Mouse (Mus musculus) frontal cortex, postnatal 14 days (tissue): ENCODE measurements around the gene Lclat1.

Experiments used
- DNase-seq, 2 experiments: peaks; one replicate each; pipeline ENCODE4 v3.0.0; 2022; ENCODE audit warnings: low spot score in 2 of 2

The Lclat1 gene

GRCm38 (mm10) chr17:73200380-73200779 is 92.6 kb downstream of the Lclat1 start:
- no peak for DNase-seq

DNA sequence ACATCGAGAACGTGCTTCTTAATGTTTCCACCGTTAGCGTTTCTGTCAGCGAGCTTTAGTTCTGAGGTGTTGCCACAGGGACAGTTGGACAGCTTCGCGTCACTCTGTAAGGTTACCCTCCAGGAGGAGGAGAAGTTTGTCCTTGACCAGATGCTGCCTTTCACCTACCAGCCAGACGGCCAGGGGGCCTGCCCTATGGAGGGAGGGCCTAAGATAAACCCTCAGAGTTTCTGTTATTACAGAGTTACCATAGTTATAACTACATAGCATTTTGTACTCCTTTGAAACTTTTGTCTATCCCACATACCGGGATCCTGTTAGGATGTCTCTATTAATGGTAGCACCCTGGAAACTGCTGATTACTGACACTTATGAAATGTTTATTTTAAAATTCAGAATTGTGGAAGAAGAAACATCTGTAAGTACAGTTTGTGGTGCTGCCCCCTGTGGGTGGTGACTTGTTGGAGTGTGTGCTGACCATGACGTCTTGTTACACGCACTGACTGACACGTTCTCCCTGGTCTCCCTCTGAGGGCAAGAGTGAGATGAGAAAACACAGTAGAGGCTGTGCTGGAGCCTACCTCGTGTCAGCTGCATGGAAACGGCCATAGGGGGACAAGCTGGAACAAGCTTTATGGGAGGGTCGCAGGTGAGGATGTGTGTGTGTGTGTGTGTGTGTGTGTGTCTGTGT is 96.0 kb downstream of the Lclat1 start:
- DNase-seq = no peak

GRCm38 (mm10) chr17:73210960-73211531 is 103.3 kb downstream of the Lclat1 start:
- DNase-seq = no peak

- DNase-seq = no peak
These were observed 105.0 kb downstream of the Lclat1 start for GRCm38 (mm10) chr17:73212754-73213153.

DNA sequence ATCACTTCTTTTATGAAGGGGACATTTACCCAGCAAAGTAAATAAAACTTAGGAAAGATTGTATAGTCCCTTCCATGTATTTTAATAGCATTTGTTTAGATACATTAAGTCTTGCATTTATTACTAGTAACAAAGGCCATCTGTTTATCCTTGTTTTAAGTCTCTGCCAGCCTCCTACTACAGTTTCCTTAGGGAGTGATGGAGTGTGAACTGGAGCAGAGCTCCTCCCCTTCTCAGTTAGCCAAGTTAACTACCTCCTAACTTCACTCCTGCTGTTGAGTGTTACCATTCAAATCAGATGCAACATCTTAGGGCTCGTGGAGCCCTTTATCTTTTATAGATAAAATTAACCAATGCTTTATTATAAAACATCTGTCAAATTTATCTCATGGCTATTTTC is 105.4 kb downstream of the Lclat1 start:
- no peak for DNase-seq

GRCm38 (mm10) chr17:73213677-73214076 is 105.9 kb downstream of the Lclat1 start:
- no peak for DNase-seq

- no peak for DNase-seq
These were observed 109.5 kb downstream of the Lclat1 start for GRCm38 (mm10) chr17:73217274-73217673.

GRCm38 (mm10) chr17:73220746-73221145 is 113.0 kb downstream of the Lclat1 start:
- DNase-seq = no peak

DNA sequence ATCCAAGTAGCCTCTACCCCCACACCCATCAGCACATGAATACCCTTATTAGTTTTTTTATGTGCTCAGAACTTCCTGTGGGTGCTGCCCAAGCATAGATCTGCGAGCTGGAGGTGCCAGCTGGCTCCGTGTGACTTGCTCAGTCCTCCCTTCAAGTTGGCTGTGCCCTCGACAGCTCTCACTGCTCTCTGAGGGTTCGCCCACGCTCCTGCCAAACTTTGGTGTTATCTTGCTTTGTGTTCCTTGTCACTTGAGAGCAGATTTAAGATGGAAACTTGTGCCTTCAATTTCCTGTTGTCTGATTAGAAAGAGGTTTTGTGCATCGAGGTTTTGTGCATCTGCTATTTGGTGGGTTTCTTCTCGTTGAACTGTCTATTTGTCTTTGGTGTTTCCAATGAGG is 114.3 kb downstream of the Lclat1 start:
- no peak for DNase-seq

DNA sequence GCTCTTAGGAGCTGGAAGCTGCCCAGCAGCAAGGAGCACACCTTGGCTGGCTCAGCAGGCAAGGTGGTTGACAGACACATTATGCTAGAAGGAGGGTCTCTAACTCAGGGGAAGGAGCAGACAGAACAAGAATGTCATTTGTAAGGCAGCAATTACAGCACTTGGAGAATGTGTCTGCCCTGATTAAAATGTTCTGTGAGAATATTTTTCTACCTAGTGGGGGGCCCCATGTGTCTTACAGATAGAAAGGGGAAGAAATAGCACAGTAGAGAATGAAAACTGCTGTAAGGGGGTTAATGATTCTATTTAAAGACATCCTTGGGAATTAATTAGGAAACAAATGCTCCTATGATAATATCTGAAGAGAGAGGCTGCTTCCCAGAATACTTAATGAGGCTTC is 117.7 kb downstream of the Lclat1 start:
- DNase-seq = no peak

DNA sequence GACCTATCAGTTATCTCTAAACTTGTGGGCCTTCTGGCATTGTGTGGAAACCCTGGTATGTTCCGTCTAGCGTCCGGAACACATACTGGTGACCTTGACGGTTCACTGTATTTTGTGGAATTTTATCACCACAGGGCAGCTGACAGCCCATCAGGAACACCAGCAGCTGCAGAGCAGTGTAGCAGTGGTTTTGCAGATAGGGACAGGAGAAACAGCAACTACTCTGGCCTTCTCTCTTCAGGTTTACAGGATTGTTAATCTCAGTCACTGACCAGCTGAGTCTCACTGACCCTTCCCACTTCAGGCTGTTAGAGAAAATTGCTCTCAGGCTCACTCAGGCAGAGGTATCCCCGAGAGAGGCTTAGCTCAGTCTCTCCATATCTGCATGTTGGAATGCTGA is 118.2 kb downstream of the Lclat1 start:
- no peak for DNase-seq

DNA sequence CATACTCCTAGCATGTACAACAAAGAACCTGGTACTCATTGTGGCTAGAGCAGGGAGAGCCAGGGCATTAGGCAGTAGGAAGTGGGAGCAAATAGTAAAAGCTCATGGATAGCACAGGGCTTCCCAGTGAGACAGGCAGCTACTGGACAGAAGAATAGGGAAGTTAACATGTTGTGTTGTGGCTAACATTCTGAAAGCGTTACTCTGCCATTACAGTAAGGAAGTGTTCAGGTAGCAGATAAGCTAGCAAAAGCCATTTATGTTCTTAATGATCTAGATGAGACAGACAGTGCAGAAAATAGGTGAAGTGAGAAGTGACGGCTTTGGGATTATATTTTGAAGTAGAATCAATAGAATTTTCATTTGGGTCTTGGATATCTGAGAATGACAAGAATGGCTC is 118.8 kb downstream of the Lclat1 start:
- DNase-seq = no peak

GRCm38 (mm10) chr17:73227361-73227760 is 119.6 kb downstream of the Lclat1 start:
- DNase-seq = no peak

DNA sequence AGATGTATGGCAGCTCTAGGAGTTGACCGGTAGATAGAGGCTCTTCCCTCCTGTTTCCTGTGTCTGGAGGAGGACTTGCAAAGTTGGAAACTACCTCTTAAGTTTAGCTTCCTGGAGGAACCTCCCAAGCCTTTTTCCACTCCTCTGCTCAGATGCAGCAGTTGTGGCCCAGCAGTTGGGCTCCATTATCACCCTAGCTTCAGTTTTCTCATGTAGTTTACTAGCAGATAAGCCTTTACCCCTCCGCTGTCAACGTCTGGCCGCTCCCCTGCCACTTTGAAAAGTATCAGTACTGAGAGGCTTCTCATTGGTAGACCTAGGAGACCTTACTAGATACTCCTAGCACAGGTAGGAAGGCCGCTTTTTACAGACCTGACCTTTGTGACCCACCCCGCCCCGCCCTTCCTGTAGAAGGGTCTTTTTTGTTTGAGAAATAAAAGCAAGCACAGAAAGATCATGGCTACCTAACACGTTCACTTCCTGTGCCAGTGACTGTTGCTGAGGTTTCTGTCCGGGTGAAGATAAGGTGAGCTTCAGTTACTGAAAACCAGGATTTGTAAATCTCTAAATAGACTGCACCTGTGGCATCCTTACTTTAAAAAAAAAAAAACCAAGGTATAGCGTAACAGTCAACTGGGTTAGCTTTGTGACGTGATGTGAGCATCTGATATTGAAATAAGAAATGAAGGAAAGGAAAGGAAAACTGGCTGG is 121.8 kb downstream of the Lclat1 start:
- no peak for DNase-seq

DNA sequence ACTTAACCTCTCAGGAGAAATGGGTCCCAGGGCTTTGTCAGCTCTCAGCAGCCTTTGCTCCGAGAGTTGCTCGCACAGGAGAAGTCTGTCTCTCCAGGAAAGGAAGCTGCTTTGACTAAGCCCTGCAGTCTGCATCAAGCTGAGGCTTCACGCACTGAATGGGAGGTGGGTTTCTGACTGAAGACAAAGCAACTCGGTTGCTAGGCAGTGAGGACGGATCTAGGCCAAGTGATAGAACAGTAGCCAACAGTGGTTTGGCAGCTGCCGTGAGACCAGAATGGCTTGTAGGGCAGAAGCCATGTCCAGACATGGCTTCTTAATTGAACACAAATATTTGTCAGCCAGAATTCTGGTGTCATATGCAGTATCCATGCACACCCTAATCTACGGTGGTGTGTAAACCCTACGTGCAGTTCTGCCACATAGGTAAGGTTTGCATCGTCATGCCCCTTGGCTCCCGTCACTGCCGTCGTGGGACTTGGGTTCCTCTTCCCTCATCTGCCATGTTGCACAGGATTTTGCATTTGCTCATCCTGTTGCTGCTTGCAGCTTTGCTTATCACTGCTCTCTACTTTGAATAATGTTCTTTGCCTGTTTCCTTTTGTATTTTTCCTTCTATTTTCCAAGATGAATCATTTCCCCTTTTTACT is 122.7 kb downstream of the Lclat1 start:
- no peak for DNase-seq

DNA sequence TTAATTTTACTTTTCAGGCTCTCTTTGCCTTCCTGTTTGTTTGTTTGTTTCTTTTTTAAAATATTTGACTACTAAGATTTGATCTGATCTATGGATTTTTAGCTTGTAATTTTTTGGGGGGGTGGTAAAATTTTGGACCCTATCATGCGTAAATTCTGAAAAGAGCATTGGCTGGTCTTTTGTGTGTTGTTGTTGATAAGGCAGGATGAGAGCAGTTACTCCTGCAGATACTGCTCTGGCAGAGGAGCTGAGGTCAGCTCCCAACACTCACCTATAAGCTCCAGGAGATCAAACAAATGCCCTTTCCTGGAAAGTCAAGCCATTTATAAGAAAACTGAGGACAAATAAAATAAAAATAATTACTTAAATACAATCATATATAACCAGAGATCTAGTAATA is 123.6 kb downstream of the Lclat1 start:
- DNase-seq = no peak

DNA sequence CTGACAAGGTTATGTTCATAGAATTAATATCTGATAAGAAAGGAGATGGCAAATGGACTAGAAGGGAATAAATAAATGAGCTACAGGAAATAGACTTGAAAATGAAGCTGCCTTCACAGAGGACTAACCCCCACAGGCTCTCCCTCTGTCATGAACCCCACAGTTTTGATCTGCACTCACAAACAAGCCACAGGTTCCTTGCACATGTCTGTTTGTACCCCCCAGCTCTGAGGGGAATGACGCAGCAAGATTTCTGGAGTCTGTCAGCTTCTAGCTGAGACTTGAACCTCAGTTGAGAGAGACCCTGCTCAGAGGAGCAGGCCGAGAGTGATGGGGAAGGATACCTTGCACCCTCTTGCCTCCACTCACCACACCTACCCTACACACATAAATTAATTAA is 124.8 kb downstream of the Lclat1 start:
- no peak for DNase-seq

DNA sequence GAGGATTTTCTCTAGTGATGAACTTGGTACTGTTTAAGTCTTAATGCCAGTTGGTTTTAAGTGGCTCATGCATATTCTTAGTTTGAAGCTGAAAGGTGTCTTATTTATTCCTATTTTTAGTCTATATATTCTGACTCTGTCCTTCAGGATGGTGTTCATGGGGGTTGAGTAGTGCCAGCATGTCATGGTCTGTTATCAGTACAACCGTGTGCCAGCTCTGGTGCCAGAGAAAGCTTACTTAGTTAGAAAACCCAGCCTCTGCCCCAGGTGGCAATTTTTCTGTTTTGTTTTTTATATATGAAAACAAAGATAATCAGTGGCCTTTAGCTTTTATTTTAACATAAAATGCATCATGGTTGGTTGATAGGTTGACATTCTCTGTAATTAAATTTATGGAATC is 126.2 kb downstream of the Lclat1 start:
- DNase-seq = no peak

DNA sequence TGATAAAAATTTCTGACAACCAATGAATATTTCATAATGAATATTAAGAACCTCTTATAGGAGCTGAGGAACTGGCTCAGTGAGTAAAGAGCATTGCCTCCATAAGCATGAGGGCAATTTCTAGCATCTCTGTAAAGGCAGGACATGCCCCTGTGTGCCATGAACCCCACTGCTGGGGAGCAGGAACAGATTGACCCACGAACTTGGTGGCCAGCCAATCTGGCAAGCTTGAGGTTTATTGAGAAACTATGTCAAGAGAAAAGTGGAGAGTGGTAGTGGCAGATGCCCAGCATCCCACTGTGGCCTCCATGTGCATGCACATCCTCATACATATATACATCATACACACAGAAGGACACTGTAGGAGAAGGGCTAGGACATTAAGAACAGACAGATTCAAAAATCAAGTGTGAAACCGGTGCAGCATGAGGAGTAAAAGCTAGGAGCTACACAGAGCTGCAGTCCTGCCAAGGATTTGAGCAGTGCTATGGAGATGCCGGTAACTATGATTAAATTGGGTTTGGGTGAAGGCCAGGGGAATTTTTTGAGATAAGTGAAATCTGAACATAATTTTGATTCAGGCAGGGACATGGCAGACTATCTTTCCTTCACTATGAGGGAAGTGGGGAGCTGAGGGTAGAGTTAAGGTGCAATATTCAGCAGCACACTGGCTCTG is 129.5 kb downstream of the Lclat1 start:
- no peak for DNase-seq

GRCm38 (mm10) chr17:73238501-73238900 is 130.7 kb downstream of the Lclat1 start:
- no peak for DNase-seq

DNA sequence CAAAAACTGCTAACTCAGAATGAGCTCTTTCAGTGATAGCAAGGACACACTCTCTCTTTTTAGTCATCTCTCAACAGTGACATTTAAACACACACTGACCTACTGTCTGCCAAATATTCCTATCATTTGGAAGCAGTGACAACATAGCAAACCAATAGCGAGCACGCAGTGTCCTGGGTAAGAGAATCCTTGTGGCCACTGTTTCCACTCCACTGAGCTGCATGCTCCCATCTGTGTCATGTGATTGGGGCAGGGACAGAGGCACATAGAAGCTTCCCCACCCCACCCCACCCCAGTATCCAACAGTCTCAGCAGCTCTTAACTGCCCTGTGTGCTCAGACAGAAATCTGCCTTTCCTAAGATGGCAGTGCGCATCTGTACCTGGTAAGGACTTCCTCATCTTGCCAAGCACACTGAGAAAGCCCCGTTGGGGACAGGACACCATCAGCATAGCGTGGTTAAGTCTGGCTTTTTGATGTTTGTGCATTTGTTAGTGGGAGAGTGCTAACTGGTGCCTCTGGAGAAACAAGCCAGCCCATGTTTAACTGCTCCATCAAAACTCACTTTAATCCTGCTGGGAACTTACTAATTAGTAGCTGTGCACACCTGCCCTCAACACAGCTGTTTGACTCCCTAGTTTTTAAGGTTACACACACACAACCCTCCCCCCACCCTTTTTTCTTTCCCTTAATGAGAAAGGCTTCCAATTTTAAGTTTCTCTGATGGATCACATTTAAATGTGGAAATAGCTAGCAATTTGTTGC is 133.5 kb downstream of the Lclat1 start:
- DNase-seq = no peak
